In the genomic region with DNA sequence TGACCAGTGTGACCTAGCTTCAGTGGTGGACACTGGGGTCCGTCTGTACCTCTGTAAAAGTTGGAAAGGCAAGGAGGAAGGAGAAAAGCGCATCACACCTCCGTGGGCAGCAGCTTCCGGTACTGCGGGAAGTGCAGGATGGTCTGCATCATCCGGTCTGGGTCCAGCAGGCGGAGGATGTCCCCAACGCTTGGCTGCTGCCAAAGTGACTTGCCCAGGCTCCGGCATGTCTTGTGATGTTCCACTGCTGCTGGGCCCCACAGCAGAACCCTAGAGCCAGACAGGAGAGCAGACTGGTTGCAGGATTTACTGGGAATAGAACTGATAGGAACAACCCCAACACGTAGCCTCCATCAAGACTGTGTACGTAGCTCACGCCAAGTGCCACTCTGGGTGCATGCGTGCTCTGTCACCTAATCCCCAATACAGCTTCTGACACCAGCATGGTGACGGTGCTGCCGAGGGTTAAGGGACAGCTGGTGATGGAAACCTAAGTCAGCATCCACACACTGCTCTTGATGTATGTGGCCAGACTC, we compare ENCODE assay signal across 22 mouse cellular contexts. TPM values are rescaled to one million over a fixed set of nuclear protein-coding genes. Genes with fewer than 3 reads are reported as not detected.
"Had no signal": no experiment of that assay in that cellular context is flagged by ENCODE, and none has a peak within 500 bp of the region (broad histone marks: within the 10 kb centered on the region; RNA-seq: fewer than 3 reads in every experiment).

No protein-coding gene starts in this region.

- H3K27ac ChIP-seq: liver, embryonic 13.5 days; liver, embryonic 15.5 days; midbrain, embryonic 10.5 days; midbrain, embryonic 12.5 days; neural tube, embryonic 13.5 days; neural tube, embryonic 15.5 days; stomach, embryonic 15.5 days; stomach, postnatal 0 days had no signal

- H3K4me1 ChIP-seq: midbrain, embryonic 10.5 days; midbrain, embryonic 12.5 days; neural tube, embryonic 13.5 days; neural tube, embryonic 15.5 days; stomach, embryonic 15.5 days had no signal

- DNase-seq: liver; liver, embryonic 13.5 days; liver, postnatal 0 days; midbrain, embryonic 14.5 days; retina, postnatal 1 day; right cerebral cortex, adult 18-20 months; right cerebral cortex, postnatal 25 days; right cerebral cortex, postnatal 4 days; spleen, adult 18-20 months; thymus, adult 2 months; thymus, postnatal 25 days; thymus, postnatal 4 days had no signal

- H3K9ac ChIP-seq: liver, embryonic 13.5 days; liver, embryonic 15.5 days; liver, postnatal 0 days; midbrain, embryonic 12.5 days; neural tube, embryonic 13.5 days; neural tube, embryonic 15.5 days; stomach, embryonic 15.5 days had no signal

- ATAC-seq: liver, postnatal 0 days; midbrain, embryonic 16.5 days had no signal

- H3K27me3 ChIP-seq: liver, embryonic 13.5 days; liver, embryonic 15.5 days; midbrain, embryonic 12.5 days; neural tube, embryonic 13.5 days; neural tube, embryonic 15.5 days; stomach, embryonic 15.5 days had no signal

- H3K4me3 ChIP-seq: liver, embryonic 13.5 days; liver, embryonic 15.5 days; midbrain, embryonic 10.5 days; midbrain, embryonic 12.5 days; myocyte; neural tube, embryonic 13.5 days; neural tube, embryonic 15.5 days; stomach, embryonic 15.5 days had no signal

- H3K4me2 ChIP-seq: liver, embryonic 11.5 days; liver, embryonic 13.5 days; liver, embryonic 15.5 days; midbrain, embryonic 12.5 days; neural tube, embryonic 13.5 days; neural tube, embryonic 15.5 days; stomach, embryonic 15.5 days had no signal

- H3K9me3 ChIP-seq: liver, embryonic 13.5 days; liver, embryonic 15.5 days; midbrain, embryonic 10.5 days; neural tube, embryonic 13.5 days; neural tube, embryonic 15.5 days; stomach, embryonic 15.5 days had no signal

RNA-seq across cellular contexts. Expression of a gene that starts 29.0 kb away (rescaled TPM):
- polyA plus RNA-seq: midbrain, embryonic 12.5 days; midbrain, embryonic 14.5 days; myocyte; neural tube, embryonic 13.5 days; stomach, postnatal 0 days had no signal
